Mouse (Mus musculus): Measurements from ENCODE around the gene Ppp1r14c.

DNA sequence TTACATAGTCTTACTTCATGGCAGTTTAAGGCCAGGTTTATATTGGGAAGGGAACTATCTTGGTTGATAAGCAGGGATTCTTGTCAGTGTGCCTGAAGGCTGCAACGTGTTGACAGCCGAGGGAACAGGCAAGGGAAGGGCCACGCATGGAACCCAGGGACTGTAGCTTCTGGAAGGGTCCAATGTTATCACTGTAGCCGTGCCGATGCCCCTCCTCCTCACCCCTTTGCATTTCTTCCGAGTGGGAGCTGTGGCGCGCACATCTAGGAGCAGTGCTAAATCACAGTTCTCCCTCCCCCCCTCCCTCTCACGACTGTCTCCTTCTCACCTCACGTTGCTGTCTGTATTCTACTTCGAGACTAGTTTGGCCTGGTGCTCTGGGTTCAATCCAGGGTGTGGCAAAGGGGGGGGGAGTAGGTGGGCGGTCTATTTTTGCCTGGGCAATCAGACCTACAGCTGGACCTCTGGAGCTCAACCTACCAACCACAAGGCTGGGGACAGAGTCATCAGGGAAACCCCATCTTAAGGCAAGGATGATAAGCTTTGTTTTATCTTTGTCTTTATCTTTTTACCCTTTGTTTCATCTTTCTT lies 29.6 kb downstream of the Ppp1r14c start:
- TF ChIP-seq POLR2A (IDR thresholded peaks at IDR 0.05; ENCODE audit: borderline replicate concordance, insufficient read depth, low read length), result no peak
- no peak for TF ChIP-seq CTCF (IDR thresholded peaks at IDR 0.05; ENCODE audit: borderline replicate concordance, insufficient read depth, low read depth, low read length)
